Mouse (Mus musculus): Measurements from ENCODE around the gene Ppp1r35. TPM values are rescaled to one million over a fixed set of nuclear protein-coding genes. Genes with fewer than 3 reads are reported as not detected.

Gene Ppp1r35
- polyA plus RNA-seq, 1 experiment = not detected

- H3K27ac ChIP-seq (ENCODE audit: insufficient read depth, low read depth, low read length) = no peak overlapping the region
- WGBS = 77% methylated on average over 10 of the region's 10 CpGs
- peaks cover 34% of the 10 kb centered on the region for H3K4me1 ChIP-seq (ENCODE audit: control insufficient read depth, insufficient read depth, low read length)
- TF ChIP-seq CTCF (IDR thresholded peaks at IDR 0.05; ENCODE audit: insufficient read depth, low read depth, low read length) (no peak), POLR2A (IDR thresholded peaks at IDR 0.05; ENCODE audit: insufficient read depth, low read depth, low read length) (no peak)
- H3K4me3 ChIP-seq (ENCODE audit: insufficient read depth, low read depth, low read length) = no peak overlapping the region
Measured at GRCm38 (mm10) chr5:137742048-137742447, 36.6 kb upstream of the Ppp1r35 start.

DNA sequence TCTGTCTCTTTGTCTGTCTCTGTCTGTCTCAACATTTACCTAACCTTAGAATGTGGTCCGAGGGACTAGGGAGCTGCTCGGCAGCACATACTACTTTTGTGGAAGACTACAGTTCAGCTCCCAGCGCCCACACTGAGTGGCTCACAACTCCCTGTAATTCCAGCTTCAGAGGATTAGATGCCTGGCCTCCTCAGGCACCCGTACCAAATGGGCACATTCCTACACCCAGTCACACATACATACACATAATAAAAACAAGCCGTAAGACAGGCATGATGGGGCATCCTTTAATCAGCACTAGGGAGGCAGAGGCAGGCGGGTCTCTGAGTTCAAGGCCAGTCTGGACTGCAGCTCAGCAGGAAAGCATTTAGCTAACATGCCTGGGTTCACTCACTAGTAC, 35.8 kb upstream of the Ppp1r35 start:
- no peak overlapping the region for H3K4me3 ChIP-seq (ENCODE audit: insufficient read depth, low read depth, low read length)
- WGBS = 95% methylated on average over 6 of the region's 6 CpGs
- peaks cover 38% of the 10 kb centered on the region for H3K4me1 ChIP-seq (ENCODE audit: control insufficient read depth, insufficient read depth, low read length)
- TF ChIP-seq CTCF (IDR thresholded peaks at IDR 0.05; ENCODE audit: insufficient read depth, low read depth, low read length) (no peak), POLR2A (IDR thresholded peaks at IDR 0.05; ENCODE audit: insufficient read depth, low read depth, low read length) (no peak)
- H3K27ac ChIP-seq (ENCODE audit: insufficient read depth, low read depth, low read length) = no peak overlapping the region

DNA sequence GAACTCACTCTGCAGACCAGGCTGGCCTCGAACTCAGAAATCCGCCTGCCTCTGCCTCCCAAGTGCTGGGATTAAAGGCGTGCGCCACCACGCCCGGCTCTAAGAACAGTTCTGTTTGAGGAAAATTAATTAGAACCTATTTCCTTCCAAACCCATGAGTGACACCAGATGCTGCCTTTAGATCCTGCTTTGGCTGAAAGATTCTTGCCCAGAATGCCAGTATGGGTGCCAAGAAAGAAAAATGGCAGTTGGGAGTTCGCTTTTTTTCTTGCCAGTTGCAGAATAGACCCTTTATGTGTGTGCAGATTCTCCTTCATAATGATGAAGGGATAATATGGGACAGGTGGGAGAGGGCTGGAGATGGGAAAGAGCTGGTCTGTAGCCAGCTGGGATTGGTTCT, 34.5 kb upstream of the Ppp1r35 start:
- no peak overlapping the region for H3K4me3 ChIP-seq (ENCODE audit: insufficient read depth, low read depth, low read length)
- TF ChIP-seq POLR2A (IDR thresholded peaks at IDR 0.05; ENCODE audit: insufficient read depth, low read depth, low read length) (no peak), CTCF (IDR thresholded peaks at IDR 0.05; ENCODE audit: insufficient read depth, low read depth, low read length) (no peak)
- H3K27ac ChIP-seq (ENCODE audit: insufficient read depth, low read depth, low read length) = no peak overlapping the region
- WGBS = 69% methylated on average over 7 of the region's 7 CpGs
- peaks cover 33% of the 10 kb centered on the region for H3K4me1 ChIP-seq (ENCODE audit: control insufficient read depth, insufficient read depth, low read length)

DNA sequence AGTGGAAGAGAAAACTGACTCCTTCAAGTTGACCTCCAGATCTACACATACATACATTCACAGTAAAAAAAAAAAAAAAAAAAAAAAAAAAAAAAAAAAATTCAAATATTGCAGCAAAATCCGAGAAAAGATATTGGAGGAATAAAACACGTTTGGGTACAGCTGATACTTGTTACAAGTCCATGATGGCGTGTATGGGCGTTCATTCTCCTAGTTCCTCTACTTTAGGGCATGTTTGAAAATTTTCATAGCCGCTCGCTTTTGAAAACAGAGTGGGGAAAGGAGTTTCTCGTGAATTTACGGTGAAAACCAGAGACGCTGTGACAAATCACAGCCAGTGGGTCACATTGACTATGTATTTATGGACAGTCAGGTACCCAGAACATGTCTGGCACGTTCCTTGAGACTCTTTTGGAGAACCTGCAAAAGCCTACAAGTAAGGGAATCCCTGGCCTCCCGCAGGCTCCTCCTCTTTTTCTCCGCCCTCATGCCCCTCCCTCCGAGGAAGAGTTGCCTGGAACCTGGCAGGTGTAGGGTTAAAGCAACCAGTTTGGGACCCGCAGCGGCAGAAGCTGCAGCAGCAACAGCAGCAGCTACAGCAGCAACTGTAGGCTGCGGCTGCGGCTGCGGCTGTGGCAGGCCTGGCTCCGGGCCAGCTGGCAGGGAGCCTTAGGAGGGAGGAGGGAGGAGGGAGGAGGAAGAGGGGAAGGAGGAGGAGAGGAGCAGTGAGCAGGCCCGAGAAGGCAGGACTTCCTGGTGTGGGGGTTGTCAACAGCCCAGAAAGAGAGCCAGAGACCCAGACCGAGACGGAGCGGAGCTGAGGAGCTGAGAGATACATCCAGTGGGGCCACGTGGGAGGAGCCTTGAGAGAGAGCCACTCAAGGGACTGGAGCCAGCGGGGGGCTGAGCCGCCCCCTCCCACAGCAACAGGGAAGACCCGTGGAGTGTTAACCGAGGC, 33.2 kb upstream of the Ppp1r35 start, which contains the start of gene Tsc22d4:
TSS of gene Tsc22d4 (plus strand) at position 517 of the 958 bp plus-strand sequence.
- Histone ChIP-seq H3K4me3 (ENCODE audit: insufficient read depth, low read depth, low read length) (peak within 1 kb of the TSS; percentile 63), H3K4me1 (ENCODE audit: control insufficient read depth, insufficient read depth, low read length) (peaks cover 27% of the 10 kb centered on the region), H3K27ac (ENCODE audit: insufficient read depth, low read depth, low read length) (peak within 1 kb of the TSS; percentile 18)
- no peak for TF ChIP-seq CTCF (IDR thresholded peaks at IDR 0.05; ENCODE audit: insufficient read depth, low read depth, low read length)
- TF ChIP-seq POLR2A (IDR thresholded peaks at IDR 0.05; ENCODE audit: insufficient read depth, low read depth, low read length) = 0 out of 2 replicates have a peak, but pooled peaks have one; percentile 18
- 2% methylated on average over 28 of the region's 28 CpGs for WGBS

GRCm38 (mm10) chr5:137746282-137746850, 32.3 kb upstream of the Ppp1r35 start:
- Histone ChIP-seq H3K4me3 (ENCODE audit: insufficient read depth, low read depth, low read length) (peak overlapping the region; percentile 63), H3K4me1 (ENCODE audit: control insufficient read depth, insufficient read depth, low read length) (peaks cover 24% of the 10 kb centered on the region), H3K27ac (ENCODE audit: insufficient read depth, low read depth, low read length) (peak overlapping the region; percentile 18)
- WGBS = under 1% methylated on average over 20 of the region's 20 CpGs
- TF ChIP-seq CTCF (IDR thresholded peaks at IDR 0.05; ENCODE audit: insufficient read depth, low read depth, low read length) = no peak
- no peak for TF ChIP-seq POLR2A (IDR thresholded peaks at IDR 0.05; ENCODE audit: insufficient read depth, low read depth, low read length)

GRCm38 (mm10) chr5:137746851-137747325, 31.8 kb upstream of the Ppp1r35 start:
- WGBS = 4% methylated on average over 16 of the region's 16 CpGs
- Histone ChIP-seq H3K27ac (ENCODE audit: insufficient read depth, low read depth, low read length) (peak overlapping the region; percentile 0; the same call in 1 of the 2 replicates), H3K4me3 (ENCODE audit: insufficient read depth, low read depth, low read length) (peak overlapping the region; percentile 63), H3K4me1 (ENCODE audit: control insufficient read depth, insufficient read depth, low read length) (peaks cover 20% of the 10 kb centered on the region)
- TF ChIP-seq POLR2A (IDR thresholded peaks at IDR 0.05; ENCODE audit: insufficient read depth, low read depth, low read length) = no peak
- no peak for TF ChIP-seq CTCF (IDR thresholded peaks at IDR 0.05; ENCODE audit: insufficient read depth, low read depth, low read length)

DNA sequence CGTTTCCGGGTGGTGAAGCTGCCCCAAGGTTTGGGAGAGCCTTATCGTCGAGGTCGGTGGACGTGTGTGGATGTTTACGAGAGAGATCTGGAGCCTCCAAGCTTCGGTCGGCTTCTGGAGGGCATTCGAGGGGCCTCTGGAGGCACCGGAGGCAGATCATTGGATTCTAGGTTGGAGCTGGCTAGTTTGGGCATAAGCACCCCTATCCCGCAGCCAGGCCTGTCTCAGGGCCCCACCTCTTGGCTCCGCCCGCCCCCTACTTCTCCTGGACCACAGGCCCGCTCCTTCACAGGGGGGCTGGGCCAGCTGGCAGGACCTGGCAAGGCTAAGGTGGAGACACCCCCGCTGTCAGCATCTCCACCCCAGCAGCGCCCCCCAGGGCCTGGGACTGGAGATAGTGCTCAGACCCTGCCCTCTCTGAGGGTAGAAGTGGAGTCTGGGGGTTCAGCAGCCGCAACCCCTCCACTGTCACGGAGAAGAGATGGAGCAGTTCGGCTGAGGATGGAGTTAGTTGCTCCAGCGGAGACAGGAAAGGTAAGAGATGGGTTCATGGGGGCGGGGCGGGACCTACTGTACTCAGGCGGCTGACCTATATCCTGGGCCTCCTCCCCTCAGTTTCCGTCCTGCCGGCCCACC, 31.2 kb upstream of the Ppp1r35 start:
- TF ChIP-seq CTCF (IDR thresholded peaks at IDR 0.05; ENCODE audit: insufficient read depth, low read depth, low read length) (no peak), POLR2A (IDR thresholded peaks at IDR 0.05; ENCODE audit: insufficient read depth, low read depth, low read length) (no peak)
- peak overlapping the region; percentile 0; the same call in 1 of the 2 replicates for H3K27ac ChIP-seq (ENCODE audit: insufficient read depth, low read depth, low read length)
- H3K4me3 ChIP-seq (ENCODE audit: insufficient read depth, low read depth, low read length) = peak overlapping the region; percentile 63
- peaks cover 20% of the 10 kb centered on the region for H3K4me1 ChIP-seq (ENCODE audit: control insufficient read depth, insufficient read depth, low read length)
- 13% methylated on average over 26 of the region's 26 CpGs for WGBS

GRCm38 (mm10) chr5:137748130-137748770, 30.4 kb upstream of the Ppp1r35 start:
- no peak overlapping the region; the same call in 1 of the 2 replicates for H3K27ac ChIP-seq (ENCODE audit: insufficient read depth, low read depth, low read length)
- TF ChIP-seq POLR2A (IDR thresholded peaks at IDR 0.05; ENCODE audit: insufficient read depth, low read depth, low read length) = no peak
- TF ChIP-seq CTCF (IDR thresholded peaks at IDR 0.05; ENCODE audit: insufficient read depth, low read depth, low read length) = no peak
- H3K4me1 ChIP-seq (ENCODE audit: control insufficient read depth, insufficient read depth, low read length) = peaks cover 20% of the 10 kb centered on the region
- 43% methylated on average over 5 of the region's 5 CpGs for WGBS
- peak overlapping the region; percentile 8 for H3K4me3 ChIP-seq (ENCODE audit: insufficient read depth, low read depth, low read length)
